Mouse (Mus musculus) cerebellum, adult 2 months (tissue): ENCODE results near the gene Sh3gl2. TPM values are rescaled to one million over a fixed set of nuclear protein-coding genes. Genes with fewer than 3 reads are reported as not detected.

Source experiments
- DNase-seq, 2 experiments: peaks; one replicate each; pipeline ENCODE4 v3.0.0; 2021
- H3K27ac ChIP-seq: fragments of 200-500 bp; 2 replicates; pipeline ENCODE4 v1.5.1; 2012; ENCODE audit warnings: low read length, control low read depth, inconsistent platforms; ENCODE audit not compliant: insufficient read depth
- H3K27me3 ChIP-seq: fragments of 200-500 bp; 2 replicates; pipeline ENCODE4 v1.6.1; 2012; ENCODE audit warnings: inconsistent platforms, mild to moderate bottlenecking, low read length, moderate library complexity; ENCODE audit not compliant: control insufficient read depth, insufficient read depth
- H3K4me1 ChIP-seq: fragments of 200-500 bp; 2 replicates; pipeline ENCODE4 v1.6.1; 2011; ENCODE audit warnings: low read length; ENCODE audit not compliant: control insufficient read depth, insufficient read depth
- H3K4me3 ChIP-seq: fragments of 200-500 bp; replicated peaks from 2 replicates; pipeline ENCODE3; 2011; ENCODE audit warnings: mild to moderate bottlenecking, low read depth, low read length, control low read depth; ENCODE audit not compliant: insufficient read depth
- CTCF ChIP-seq: fragments of 200-500 bp; IDR thresholded peaks from 2 replicates; pipeline ENCODE4 v1.5.1; 2011; ENCODE audit warnings: low read depth, mild to moderate bottlenecking, control low read depth, low read length, moderate library complexity, borderline replicate concordance; ENCODE audit not compliant: insufficient read depth
- POLR2A ChIP-seq: fragments of 200-500 bp; IDR thresholded peaks from 2 replicates; pipeline ENCODE4 v1.6.1; 2011; ENCODE audit warnings: low read length, control low read depth, borderline replicate concordance; ENCODE audit not compliant: insufficient read depth
- WGBS: fragments of 180-500 bp; shearing (Covaris S2); methylation state at CpG from one replicate; pipeline ENCODE4 v1.1.7; 2018; 5-methylcytosine and 5-hydroxymethylcytosine counted together
- polyA plus RNA-seq: library from polyadenylated mRNA; depleted of rRNA; stranded (reverse); fragments of >200 nt; gene quantifications from 2 replicates; pipeline ENCODE4 v1.2.3, GENCODE M21; 2012

Sh3gl2 gene
- polyA plus RNA-seq, 1 experiment = 369 TPM

- H3K27ac ChIP-seq = no peak overlapping the region; the same call in 1 of the 2 replicates
- no peaks in the 10 kb centered on the region for H3K27me3 ChIP-seq
- H3K4me1 ChIP-seq = peaks cover 20% of the 10 kb centered on the region
- WGBS = 6% methylated on average over 3 of the region's 3 CpGs
- TF ChIP-seq CTCF (no peak), POLR2A (no peak)
- DNase-seq = peak in 1 of 2 experiments; percentile 65
- peak overlapping the region; percentile 22 for H3K4me3 ChIP-seq
Observed at GRCm38 (mm10) chr4:85210953-85211352, 6.0 kb downstream of the Sh3gl2 start.

DNA sequence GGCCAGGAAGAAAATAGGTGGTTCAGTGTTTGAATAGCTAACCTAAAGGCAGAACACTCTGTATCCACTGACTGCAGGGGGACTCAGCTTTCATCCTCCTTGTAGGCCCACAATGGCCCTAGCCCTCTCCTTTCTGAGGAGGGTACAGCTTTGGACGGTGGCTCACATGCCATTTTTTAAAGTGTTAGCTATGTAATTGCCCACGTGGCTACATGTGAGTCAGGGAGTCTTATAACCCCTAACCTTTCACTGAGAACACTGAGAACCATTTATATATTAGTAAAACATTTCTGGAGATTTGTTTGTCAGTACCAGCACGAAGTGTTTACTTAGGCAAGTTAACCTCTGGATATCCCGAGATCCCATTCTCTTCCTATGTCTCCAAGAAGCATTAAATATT is 12.1 kb downstream of the Sh3gl2 start:
- whole genome bisulfite sequencing = 63% methylated on average over 4 of the region's 4 CpGs
- Histone ChIP-seq H3K27ac (no peak overlapping the region), H3K4me3 (no peak overlapping the region), H3K27me3 (no peaks in the 10 kb centered on the region), H3K4me1 (peaks cover 33% of the 10 kb centered on the region)
- DNase-seq = no peak
- TF ChIP-seq POLR2A = no peak
- no peak for TF ChIP-seq CTCF

GRCm38 (mm10) chr4:85222716-85223115 is 17.8 kb downstream of the Sh3gl2 start:
- TF ChIP-seq POLR2A (no peak), CTCF (no peak)
- WGBS = 38% methylated on average over 5 of the region's 5 CpGs
- Histone ChIP-seq H3K4me3 (no peak overlapping the region), H3K27ac (no peak overlapping the region), H3K4me1 (peaks cover 29% of the 10 kb centered on the region; the same call in 1 of the 2 replicates), H3K27me3 (no peaks in the 10 kb centered on the region)
- no peak for DNase-seq

GRCm38 (mm10) chr4:85226731-85227130 is 21.8 kb downstream of the Sh3gl2 start:
- Histone ChIP-seq H3K4me1 (peaks cover 35% of the 10 kb centered on the region), H3K4me3 (no peak overlapping the region), H3K27me3 (no peaks in the 10 kb centered on the region), H3K27ac (peak overlapping the region; percentile 14; the same call in 1 of the 2 replicates)
- no peak for DNase-seq
- WGBS = 29% methylated on average over 5 of the region's 5 CpGs
- TF ChIP-seq CTCF (no peak), POLR2A (no peak)

DNA sequence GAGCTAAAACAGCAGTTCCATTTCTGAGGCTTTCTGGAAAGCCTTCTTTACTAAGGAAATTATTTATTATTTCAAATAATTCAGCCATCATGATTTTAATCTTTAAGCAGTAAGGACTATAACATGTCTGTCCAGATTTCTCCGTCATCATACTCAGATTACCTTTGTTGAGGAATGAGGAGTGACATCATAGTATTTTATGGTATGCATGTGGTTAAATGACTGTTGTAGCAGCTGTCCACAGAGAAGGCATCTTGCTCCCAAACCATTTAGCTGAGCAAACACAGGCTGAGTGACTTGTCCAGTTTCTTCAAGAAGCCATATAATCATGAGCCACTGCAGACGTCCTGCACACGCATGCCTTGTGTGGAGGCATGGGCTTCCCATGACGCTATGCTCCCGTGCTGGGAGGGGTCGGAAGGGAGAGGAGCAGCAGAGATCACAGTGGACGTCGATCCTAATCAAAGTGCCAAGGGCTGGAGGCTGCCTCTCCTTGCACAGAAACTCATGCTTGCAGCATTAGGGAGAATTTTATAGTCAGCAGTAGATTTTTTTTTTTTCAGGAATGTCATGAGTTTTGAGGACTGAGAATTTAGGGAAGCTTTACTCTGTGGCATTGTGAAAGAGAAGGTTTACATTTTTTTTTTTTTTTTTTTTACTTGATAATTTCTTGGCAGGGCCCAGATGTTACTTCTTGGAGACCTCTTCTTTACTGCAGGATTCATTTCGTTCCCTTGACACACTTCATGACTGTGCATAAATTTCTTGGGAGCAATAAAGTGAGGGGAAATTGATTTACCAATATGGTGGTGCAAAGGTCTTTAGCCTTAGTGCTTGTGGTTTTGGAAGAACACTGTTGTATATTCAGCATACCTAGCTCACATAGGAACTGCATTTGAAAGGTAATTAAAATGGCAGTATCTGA is 23.0 kb downstream of the Sh3gl2 start:
- 16% methylated on average over 9 of the region's 9 CpGs for WGBS
- DNase-seq = no peak
- TF ChIP-seq POLR2A = no peak
- Histone ChIP-seq H3K27me3 (no peaks in the 10 kb centered on the region), H3K4me1 (peaks cover 40% of the 10 kb centered on the region), H3K27ac (peak overlapping the region; percentile 4; the same call in 1 of the 2 replicates), H3K4me3 (no peak overlapping the region)

DNA sequence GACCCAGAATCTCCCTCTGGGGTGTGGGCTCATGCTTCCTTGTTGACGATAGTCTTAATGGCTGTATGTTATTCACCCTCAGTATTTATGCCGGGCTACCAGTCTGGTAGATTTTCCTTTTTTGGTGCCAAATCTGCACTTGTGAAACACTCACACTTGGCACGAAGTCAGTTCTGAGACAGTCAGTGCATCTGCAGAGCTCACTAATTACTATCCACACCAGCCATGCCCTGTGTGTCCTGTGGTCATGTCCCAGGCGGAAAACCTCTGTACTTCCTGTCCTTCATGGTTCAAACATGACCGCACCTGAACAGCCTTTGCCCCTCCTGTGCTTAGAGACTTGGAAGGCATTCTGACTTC is 23.6 kb downstream of the Sh3gl2 start:
- Histone ChIP-seq H3K4me3 (no peak overlapping the region), H3K27me3 (no peaks in the 10 kb centered on the region), H3K27ac (no peak overlapping the region), H3K4me1 (peaks cover 36% of the 10 kb centered on the region)
- WGBS = 29% methylated on average over 5 of the region's 5 CpGs
- TF ChIP-seq CTCF = no peak
- TF ChIP-seq POLR2A = no peak
- DNase-seq = peak; percentile 38 to 54

DNA sequence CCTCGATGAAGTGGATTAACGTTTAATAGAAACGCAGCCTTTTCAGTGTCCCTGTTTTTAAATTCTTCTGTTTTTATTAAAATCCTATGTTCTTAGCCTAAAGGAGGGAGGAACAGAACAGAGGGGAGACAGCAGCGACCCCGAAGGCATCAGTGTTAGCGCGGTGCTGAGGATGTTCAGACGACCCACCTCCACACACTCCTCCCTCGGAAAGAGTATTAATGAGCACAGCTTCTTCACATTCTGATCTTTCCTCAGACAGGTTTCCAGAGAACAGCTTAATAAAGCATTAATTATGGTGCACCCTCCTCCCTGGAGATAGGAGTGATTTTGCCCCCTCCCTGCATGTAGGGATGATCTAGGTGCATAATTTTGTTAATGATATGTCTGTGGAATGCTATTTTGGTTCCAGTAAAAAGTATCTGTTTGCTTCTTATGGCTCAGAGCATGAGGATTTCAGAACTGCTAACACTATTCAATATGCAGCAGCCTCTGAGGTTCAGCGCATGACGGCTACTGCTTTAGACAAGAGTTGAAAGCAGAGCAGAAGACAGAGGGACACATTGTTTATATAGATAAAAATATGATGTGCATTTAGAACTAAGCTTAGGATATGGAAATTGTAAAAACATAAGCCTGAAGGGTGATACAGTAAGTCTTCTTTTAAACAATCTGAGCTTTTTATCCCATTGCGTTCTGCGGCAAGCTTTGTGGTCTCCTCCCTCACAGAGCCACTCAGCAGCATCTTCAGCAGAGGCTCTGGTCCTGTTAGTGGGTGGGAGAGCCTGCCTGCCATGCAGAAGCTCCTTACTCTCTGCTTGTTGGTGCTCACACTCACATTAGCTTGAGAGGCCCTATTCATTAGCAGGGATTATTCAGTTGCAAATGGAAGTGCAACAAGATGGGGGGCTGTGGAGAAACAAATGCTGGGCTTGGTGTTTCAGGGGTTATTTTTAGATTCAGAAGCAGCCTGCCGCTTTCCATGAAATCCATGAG is 27.8 kb downstream of the Sh3gl2 start:
- Histone ChIP-seq H3K4me1 (peaks cover 25% of the 10 kb centered on the region), H3K27me3 (no peaks in the 10 kb centered on the region), H3K4me3 (peak overlapping the region; percentile 0), H3K27ac (peak overlapping the region; percentile 80; the same call in 1 of the 2 replicates)
- TF ChIP-seq POLR2A = no peak
- no peak for TF ChIP-seq CTCF
- 43% methylated on average over 14 of the region's 14 CpGs for WGBS
- peak in 1 of 2 experiments; percentile 43 for DNase-seq

DNA sequence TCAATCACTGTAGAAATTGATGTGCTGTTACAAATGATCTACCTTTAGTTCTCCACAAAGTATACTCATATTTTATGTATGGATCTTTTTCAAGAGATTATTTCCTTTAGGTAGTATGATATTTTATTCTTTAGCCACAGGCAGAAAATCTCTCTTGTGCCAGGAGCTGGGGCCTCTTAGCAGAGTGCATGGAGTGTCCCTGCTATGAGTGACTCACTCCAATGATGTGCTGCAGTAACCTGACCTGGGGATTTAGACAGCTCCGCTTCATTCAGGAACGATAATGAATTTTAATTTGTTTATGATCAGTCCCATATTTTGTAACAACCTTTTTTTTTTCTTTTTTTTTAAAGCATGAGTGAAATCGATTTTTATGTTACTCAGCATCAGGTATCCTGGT is 36.7 kb downstream of the Sh3gl2 start:
- H3K4me1 ChIP-seq = peaks cover 11% of the 10 kb centered on the region; the same call in 1 of the 2 replicates

More for the DNA sequence above, 36.7 kb downstream of the Sh3gl2 start:
- H3K27me3 ChIP-seq = no peaks in the 10 kb centered on the region
- peak in 1 of 2 experiments; percentile 76 for DNase-seq
- H3K4me3 ChIP-seq = no peak overlapping the region
- WGBS = 48% methylated on average over 3 of the region's 3 CpGs
- TF ChIP-seq POLR2A (no peak), CTCF (no peak)
- no peak overlapping the region for H3K27ac ChIP-seq
